13 mouse cellular contexts compared by ENCODE assay signal in genomic region chr10:12218879-12219278, GRCm38 (mm10).
DNase-seq lines count a peak whose midpoint lies in the region; ATAC-seq and TF ChIP-seq lines count a peak whose summit lies in the region.
"Had no signal": no experiment of that assay in that cellular context is flagged by ENCODE, and none has a peak within 500 bp of the region (broad histone marks: within the 10 kb centered on the region; RNA-seq: fewer than 3 reads in every experiment).

No protein-coding gene starts in this region.

- H3K27me3 ChIP-seq in embryonic facial prominence, embryonic 11.5 days (ENCODE audit: control insufficient read depth, insufficient read depth, low read length), result no peaks in the 10 kb centered on the region
- H3K27me3 ChIP-seq in embryonic facial prominence, embryonic 10.5 days (replicated peaks; ENCODE audit: low read depth, poor library complexity, severe bottlenecking), result no peaks in the 10 kb centered on the region
- H3K27me3 ChIP-seq in kidney, postnatal 0 days (ENCODE audit: insufficient read depth, low read length), result no peaks in the 10 kb centered on the region
- no peaks in the 10 kb centered on the region for H3K27me3 ChIP-seq in kidney, embryonic 16.5 days (ENCODE audit: insufficient read depth, low read length)
- no peaks in the 10 kb centered on the region for H3K27me3 ChIP-seq in midbrain, embryonic 14.5 days (ENCODE audit: control insufficient read depth, insufficient read depth, low read length)
- H3K27me3 ChIP-seq in midbrain, embryonic 13.5 days, result no peaks in the 10 kb centered on the region
- H3K27me3 ChIP-seq: heart, embryonic 13.5 days; lung, embryonic 15.5 days; stomach, embryonic 15.5 days had no signal

- peak; percentile 47; the same call in 1 of the 2 replicates for TF ChIP-seq CTCF in kidney, postnatal 0 days (IDR thresholded peaks at IDR 0.05; ENCODE audit: low read depth)

- ATAC-seq in embryonic facial prominence, embryonic 11.5 days (replicated peaks; ENCODE audit: insufficient number of reproducible peaks, low FRiP score, low TSS enrichment, low read depth), result no peak
- no peak for ATAC-seq in kidney, postnatal 0 days (replicated peaks; ENCODE audit: low FRiP score, low read depth)
- ATAC-seq in kidney, embryonic 16.5 days (ENCODE audit: low FRiP score, low TSS enrichment), result no peak
- ATAC-seq in midbrain, embryonic 14.5 days (ENCODE audit: low FRiP score, low TSS enrichment), result no peak
- no peak for ATAC-seq in midbrain, embryonic 13.5 days
- ATAC-seq: CD4-positive, CD25-positive, alpha-beta regulatory T cell, adult 4 months had no signal

- no peak overlapping the region for H3K4me3 ChIP-seq in embryonic facial prominence, embryonic 11.5 days (ENCODE audit: low read depth, low read length)
- H3K4me3 ChIP-seq in embryonic facial prominence, embryonic 10.5 days, result no peak overlapping the region
- H3K4me3 ChIP-seq in kidney, postnatal 0 days (replicated peaks; ENCODE audit: low read depth, low read length), result no peak overlapping the region
- no peak overlapping the region for H3K4me3 ChIP-seq in kidney, embryonic 16.5 days (ENCODE audit: low read length)
- no peak overlapping the region for H3K4me3 ChIP-seq in midbrain, embryonic 14.5 days (replicated peaks; ENCODE audit: low read depth, low read length)
- no peak overlapping the region for H3K4me3 ChIP-seq in midbrain, embryonic 13.5 days (replicated peaks)
- H3K4me3 ChIP-seq: heart, embryonic 13.5 days; lung, embryonic 15.5 days; stomach, embryonic 15.5 days had no signal

- no peak overlapping the region for H3K9ac ChIP-seq in embryonic facial prominence, embryonic 11.5 days (replicated peaks; ENCODE audit: low read length)
- no peak overlapping the region for H3K9ac ChIP-seq in kidney, postnatal 0 days (ENCODE audit: low read depth, low read length)
- no peak overlapping the region for H3K9ac ChIP-seq in kidney, embryonic 16.5 days (replicated peaks; ENCODE audit: low read length)
- H3K9ac ChIP-seq in midbrain, embryonic 14.5 days (replicated peaks; ENCODE audit: low read length), result no peak overlapping the region
- no peak overlapping the region for H3K9ac ChIP-seq in midbrain, embryonic 13.5 days (replicated peaks)
- H3K9ac ChIP-seq: heart, embryonic 13.5 days; lung, embryonic 15.5 days; stomach, embryonic 15.5 days had no signal

- no peaks in the 10 kb centered on the region for H3K36me3 ChIP-seq in embryonic facial prominence, embryonic 11.5 days (replicated peaks; ENCODE audit: control insufficient read depth, insufficient read depth, low read depth, low read length)
- H3K36me3 ChIP-seq in embryonic facial prominence, embryonic 10.5 days (replicated peaks), result no peaks in the 10 kb centered on the region
- no peaks in the 10 kb centered on the region for H3K36me3 ChIP-seq in kidney, postnatal 0 days (ENCODE audit: insufficient read depth, low read length)
- no peaks in the 10 kb centered on the region for H3K36me3 ChIP-seq in kidney, embryonic 16.5 days (ENCODE audit: insufficient read depth, low read length)
- no peaks in the 10 kb centered on the region for H3K36me3 ChIP-seq in midbrain, embryonic 14.5 days (ENCODE audit: control insufficient read depth, insufficient read depth, low read length)
- H3K36me3 ChIP-seq in midbrain, embryonic 13.5 days, result no peaks in the 10 kb centered on the region
- H3K36me3 ChIP-seq: heart, embryonic 13.5 days; lung, embryonic 15.5 days; stomach, embryonic 15.5 days had no signal

- H3K27ac ChIP-seq in embryonic facial prominence, embryonic 11.5 days (replicated peaks; ENCODE audit: low read depth, low read length), result no peak overlapping the region
- no peak overlapping the region for H3K27ac ChIP-seq in embryonic facial prominence, embryonic 10.5 days (replicated peaks)
- H3K27ac ChIP-seq in kidney, postnatal 0 days, result no peak overlapping the region
- no peak overlapping the region for H3K27ac ChIP-seq in kidney, embryonic 16.5 days (ENCODE audit: low read length)
- H3K27ac ChIP-seq in midbrain, embryonic 14.5 days (replicated peaks; ENCODE audit: low read depth, low read length), result no peak overlapping the region
- H3K27ac ChIP-seq in midbrain, embryonic 13.5 days, result no peak overlapping the region
- H3K27ac ChIP-seq: heart, embryonic 13.5 days; lung, embryonic 15.5 days; stomach, embryonic 15.5 days had no signal

- H3K9me3 ChIP-seq in embryonic facial prominence, embryonic 11.5 days (replicated peaks; ENCODE audit: control insufficient read depth, low read length), result no peaks in the 10 kb centered on the region
- no peaks in the 10 kb centered on the region for H3K9me3 ChIP-seq in embryonic facial prominence, embryonic 10.5 days
- no peaks in the 10 kb centered on the region for H3K9me3 ChIP-seq in kidney, postnatal 0 days (replicated peaks; ENCODE audit: low read length)
- H3K9me3 ChIP-seq in kidney, embryonic 16.5 days (ENCODE audit: low read length), result no peaks in the 10 kb centered on the region
- H3K9me3 ChIP-seq in midbrain, embryonic 14.5 days (ENCODE audit: control insufficient read depth, low read length), result no peaks in the 10 kb centered on the region
- no peaks in the 10 kb centered on the region for H3K9me3 ChIP-seq in midbrain, embryonic 13.5 days
- H3K9me3 ChIP-seq: heart, embryonic 13.5 days; lung, embryonic 15.5 days; stomach, embryonic 15.5 days had no signal

- H3K4me2 ChIP-seq in embryonic facial prominence, embryonic 11.5 days (ENCODE audit: low read depth, low read length), result no peak overlapping the region
- H3K4me2 ChIP-seq in kidney, postnatal 0 days (ENCODE audit: low read length), result no peak overlapping the region
- no peak overlapping the region for H3K4me2 ChIP-seq in kidney, embryonic 16.5 days (replicated peaks; ENCODE audit: low read depth, low read length)
- H3K4me2 ChIP-seq in midbrain, embryonic 14.5 days (ENCODE audit: low read length), result no peak overlapping the region
- no peak overlapping the region for H3K4me2 ChIP-seq in midbrain, embryonic 13.5 days (replicated peaks)
- H3K4me2 ChIP-seq: heart, embryonic 13.5 days; lung, embryonic 15.5 days; stomach, embryonic 15.5 days had no signal

- peak; percentile 3 for DNase-seq in embryonic facial prominence, embryonic 11.5 days (ENCODE audit: low spot score)
- no peak for DNase-seq in embryonic facial prominence, embryonic 10.5 days (ENCODE audit: low spot score)
- DNase-seq in kidney, postnatal 0 days (ENCODE audit: low spot score), result no peak
- peak; percentile 16 for DNase-seq in midbrain, embryonic 14.5 days
- peak; percentile 26 for DNase-seq in retina, embryonic 14.5 days (ENCODE audit: low spot score)
- DNase-seq in natural killer cell, adult 2 months (ENCODE audit: low spot score in 2 of 2), result no peak
- DNase-seq: cerebellum, adult 9-11 months had no signal

- no peaks in the 10 kb centered on the region for H3K4me1 ChIP-seq in embryonic facial prominence, embryonic 11.5 days (ENCODE audit: control insufficient read depth, insufficient read depth, low read length)
- H3K4me1 ChIP-seq in embryonic facial prominence, embryonic 10.5 days, result no peaks in the 10 kb centered on the region
- no peaks in the 10 kb centered on the region for H3K4me1 ChIP-seq in kidney, postnatal 0 days (replicated peaks; ENCODE audit: insufficient read depth, low read length)
- H3K4me1 ChIP-seq in kidney, embryonic 16.5 days (ENCODE audit: insufficient read depth, low read length), result no peaks in the 10 kb centered on the region
- no peaks in the 10 kb centered on the region for H3K4me1 ChIP-seq in midbrain, embryonic 14.5 days (ENCODE audit: control insufficient read depth, insufficient read depth, low read length)
- no peaks in the 10 kb centered on the region for H3K4me1 ChIP-seq in midbrain, embryonic 13.5 days (replicated peaks)
- H3K4me1 ChIP-seq: heart, embryonic 13.5 days; lung, embryonic 15.5 days; stomach, embryonic 15.5 days had no signal

Comparison
In these comparisons a context has a peak if more than half of its experiments do, and no peak if none do; other contexts are left out.
1. DNase-seq: peak in embryonic facial prominence, embryonic 11.5 days (single experiment), midbrain, embryonic 14.5 days (single experiment) and retina, embryonic 14.5 days (single experiment); none in embryonic facial prominence, embryonic 10.5 days (single experiment), kidney, postnatal 0 days (single experiment) and natural killer cell, adult 2 months (0 of 2).